Mouse (Mus musculus): ENCODE data around the gene Gm43638. TPM values are rescaled to one million over a fixed set of nuclear protein-coding genes. Genes with fewer than 3 reads are reported as not detected.
"Not testable (repeated sequence)": the region's sequence is repeated elsewhere in the genome, so short reads cannot be mapped to it uniquely, and the experiment has no call there.

Gm43638 gene
- not detected in 2 replicates for polyA plus RNA-seq (2015; fragmentation: Nextera tagmentation; extraction: Ambion mirVana)

DNA sequence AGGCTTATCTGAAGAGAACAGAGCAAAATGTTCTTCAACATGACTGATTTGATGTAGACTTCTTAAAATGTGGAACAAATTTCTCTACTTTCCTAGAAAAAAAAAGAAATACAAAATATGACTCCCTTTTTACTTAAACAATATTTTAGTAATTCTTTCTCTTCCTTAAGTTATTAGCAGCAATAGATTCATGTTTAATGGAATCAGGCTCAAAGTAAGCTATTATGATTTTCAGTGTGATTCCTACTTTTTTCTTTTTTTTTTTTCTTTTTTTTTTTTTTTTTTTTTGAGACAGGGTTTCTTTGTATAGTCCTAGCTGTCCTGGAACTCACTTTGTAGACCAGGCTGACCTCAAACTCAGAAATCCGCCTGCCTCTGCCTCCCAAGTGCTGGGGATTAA is at the start of gene Gm43638:
Gene Gm43638, minus strand, starts transcription at position 101 of the 400 bp plus-strand sequence.
- not testable (repeated sequence) for H3K4me1 ChIP-seq (ENCODE audit: control insufficient read depth, insufficient read depth, low read length); H3K4me3 ChIP-seq (ENCODE audit: low read depth, low read length); H3K27ac ChIP-seq (ENCODE audit: low read length); H3K9ac ChIP-seq (ENCODE audit: low read depth, low read length); H3K9me3 ChIP-seq (replicated peaks; ENCODE audit: control insufficient read depth, low read length, poor library complexity, severe bottlenecking); H3K27me3 ChIP-seq (ENCODE audit: control insufficient read depth, insufficient read depth, low read depth, low read length); ATAC-seq; H3K4me2 ChIP-seq (ENCODE audit: low read length); H3K36me3 ChIP-seq (ENCODE audit: control insufficient read depth, insufficient read depth, low read length)
- 92% methylated on average over 1 of the region's 1 CpGs for WGBS

DNA sequence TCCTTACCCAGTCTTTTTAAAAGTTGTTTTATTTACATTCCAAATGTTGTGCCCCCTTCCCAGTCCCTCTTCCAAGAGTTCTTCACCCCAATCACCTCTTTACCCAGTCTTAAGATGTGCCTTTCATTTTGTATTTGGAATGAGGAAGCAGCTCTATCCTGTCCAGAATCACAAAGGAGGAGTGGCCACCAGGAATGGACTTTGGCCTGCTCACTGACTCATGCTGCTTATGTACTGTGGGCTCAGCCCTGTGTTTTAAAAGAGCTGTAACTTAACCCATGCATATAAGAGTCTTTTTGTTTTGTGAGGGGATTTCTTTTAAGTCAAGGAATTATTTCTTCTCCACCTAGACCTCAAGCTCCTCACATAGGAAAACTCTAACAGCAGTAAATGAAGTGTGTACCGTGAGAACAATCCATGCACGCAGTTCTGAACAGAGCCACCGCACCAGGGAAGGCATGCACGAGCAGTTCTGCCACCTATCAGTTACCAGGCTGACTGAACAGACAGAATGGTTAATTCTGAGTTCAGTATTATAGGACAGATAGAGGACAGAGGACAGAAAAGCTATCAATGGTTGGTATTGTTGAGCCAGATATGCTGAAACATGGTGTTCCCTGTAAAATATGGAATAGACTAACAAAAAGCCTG is 49.5 kb upstream of the Gm43638 start:
- Histone ChIP-seq H3K4me2 (ENCODE audit: low read length) (no peak overlapping the region), H3K27me3 (ENCODE audit: control insufficient read depth, insufficient read depth, low read depth, low read length) (no peaks in the 10 kb centered on the region), H3K4me1 (ENCODE audit: control insufficient read depth, insufficient read depth, low read length) (no peaks in the 10 kb centered on the region), H3K9me3 (replicated peaks; ENCODE audit: control insufficient read depth, low read length, poor library complexity, severe bottlenecking) (no peaks in the 10 kb centered on the region), H3K4me3 (ENCODE audit: low read depth, low read length) (no peak overlapping the region), H3K27ac (ENCODE audit: low read length) (no peak overlapping the region), H3K36me3 (ENCODE audit: control insufficient read depth, insufficient read depth, low read length) (no peaks in the 10 kb centered on the region), H3K9ac (ENCODE audit: low read depth, low read length) (no peak overlapping the region)
- no peak for ATAC-seq
- WGBS = 37% methylated on average over 4 of the region's 4 CpGs

DNA sequence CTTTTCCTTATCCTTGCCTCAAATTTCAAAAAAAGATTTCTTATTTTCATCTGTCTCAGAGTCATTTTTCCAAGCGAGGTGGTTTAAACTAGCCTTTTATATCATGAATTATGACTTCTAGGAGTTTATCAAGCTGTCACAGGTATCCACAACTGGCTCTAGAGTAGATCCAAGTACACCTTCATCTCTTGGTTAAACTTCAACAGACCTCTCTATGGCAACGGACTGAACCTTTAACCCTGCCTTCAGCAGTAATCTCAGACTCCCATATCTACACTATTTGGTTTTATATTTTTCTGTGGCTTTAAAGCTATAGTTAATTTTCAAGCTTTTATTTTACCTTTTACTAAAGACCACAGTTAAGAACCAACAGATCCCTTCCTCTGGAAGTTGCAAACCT is 45.7 kb upstream of the Gm43638 start:
- no peak overlapping the region for H3K4me3 ChIP-seq (ENCODE audit: low read depth, low read length)
- no peaks in the 10 kb centered on the region for H3K9me3 ChIP-seq (replicated peaks; ENCODE audit: control insufficient read depth, low read length, poor library complexity, severe bottlenecking)
- H3K4me1 ChIP-seq (ENCODE audit: control insufficient read depth, insufficient read depth, low read length) = no peaks in the 10 kb centered on the region
- H3K9ac ChIP-seq (ENCODE audit: low read depth, low read length) = no peak overlapping the region
- H3K27ac ChIP-seq (ENCODE audit: low read length) = no peak overlapping the region
- no peaks in the 10 kb centered on the region for H3K36me3 ChIP-seq (ENCODE audit: control insufficient read depth, insufficient read depth, low read length)
- H3K4me2 ChIP-seq (ENCODE audit: low read length) = no peak overlapping the region
- H3K27me3 ChIP-seq (ENCODE audit: control insufficient read depth, insufficient read depth, low read depth, low read length) = no peaks in the 10 kb centered on the region
- 75% methylated on average over 2 of the region's 2 CpGs for WGBS
- ATAC-seq = no peak

DNA sequence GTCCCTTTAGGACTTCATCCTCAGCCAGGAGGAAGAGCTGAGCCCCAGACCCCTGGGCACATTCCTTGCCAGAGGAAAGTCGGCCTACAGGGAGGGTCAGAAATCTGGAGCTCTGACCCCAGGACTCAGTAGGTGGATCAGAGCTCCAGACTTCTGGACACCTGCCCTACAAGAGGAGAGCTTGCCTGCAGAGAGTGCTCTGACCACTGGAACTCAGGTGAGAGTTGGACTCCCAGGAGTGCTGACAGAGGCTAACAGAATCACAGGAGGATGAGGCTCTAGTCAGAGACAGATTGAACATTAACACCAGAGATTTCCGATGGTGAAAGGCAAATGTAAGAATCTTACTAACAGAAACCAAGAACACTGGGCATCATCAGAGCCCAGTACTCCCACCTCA is 37.0 kb upstream of the Gm43638 start:
- H3K27ac ChIP-seq (ENCODE audit: low read length); ATAC-seq; H3K4me3 ChIP-seq (ENCODE audit: low read depth, low read length); H3K36me3 ChIP-seq (ENCODE audit: control insufficient read depth, insufficient read depth, low read length); H3K4me2 ChIP-seq (ENCODE audit: low read length); H3K4me1 ChIP-seq (ENCODE audit: control insufficient read depth, insufficient read depth, low read length); H3K9ac ChIP-seq (ENCODE audit: low read depth, low read length); H3K9me3 ChIP-seq (replicated peaks; ENCODE audit: control insufficient read depth, low read length, poor library complexity, severe bottlenecking); H3K27me3 ChIP-seq (ENCODE audit: control insufficient read depth, insufficient read depth, low read depth, low read length): not testable (repeated sequence)
- WGBS = 97% methylated on average over 2 of the region's 2 CpGs

DNA sequence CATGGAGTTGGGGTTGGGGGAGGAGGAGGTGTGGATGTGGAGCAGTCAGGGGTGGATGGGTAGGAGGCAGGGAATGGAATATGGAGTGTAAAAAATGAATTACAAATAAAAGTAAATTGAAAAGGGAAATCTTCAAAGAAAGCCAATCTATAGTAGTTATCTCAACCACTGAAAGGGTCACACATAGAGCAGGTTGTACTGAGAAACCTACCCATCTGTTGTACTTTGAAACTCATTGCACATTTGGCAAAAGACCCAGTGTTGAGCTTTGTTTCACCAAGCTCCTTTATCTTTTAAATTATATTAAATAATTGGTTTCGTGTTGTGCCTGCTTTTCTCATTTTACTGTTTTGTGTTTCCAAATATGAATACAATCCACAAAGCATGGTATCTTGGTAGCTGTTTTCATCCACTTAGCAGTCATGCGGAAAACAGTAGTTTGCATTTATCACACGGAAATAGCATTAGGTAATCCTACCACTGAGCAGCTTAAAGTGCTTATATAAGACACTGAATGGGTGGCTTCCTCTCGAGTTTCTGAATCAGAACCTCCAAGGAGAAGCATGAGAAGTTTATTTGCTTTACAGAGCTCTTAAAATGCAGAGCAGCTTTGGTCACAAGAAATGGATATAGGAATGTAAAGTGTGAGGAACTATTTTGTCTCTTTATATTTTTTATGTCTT is 19.3 kb upstream of the Gm43638 start:
- Histone ChIP-seq H3K4me1 (ENCODE audit: control insufficient read depth, insufficient read depth, low read length) (no peaks in the 10 kb centered on the region), H3K4me3 (ENCODE audit: low read depth, low read length) (no peak overlapping the region), H3K9me3 (replicated peaks; ENCODE audit: control insufficient read depth, low read length, poor library complexity, severe bottlenecking) (no peaks in the 10 kb centered on the region), H3K27ac (ENCODE audit: low read length) (no peak overlapping the region), H3K27me3 (ENCODE audit: control insufficient read depth, insufficient read depth, low read depth, low read length) (no peaks in the 10 kb centered on the region), H3K9ac (ENCODE audit: low read depth, low read length) (no peak overlapping the region), H3K36me3 (ENCODE audit: control insufficient read depth, insufficient read depth, low read length) (no peaks in the 10 kb centered on the region), H3K4me2 (ENCODE audit: low read length) (no peak overlapping the region)
- ATAC-seq = no peak
- WGBS = 47% methylated on average over 4 of the region's 4 CpGs

DNA sequence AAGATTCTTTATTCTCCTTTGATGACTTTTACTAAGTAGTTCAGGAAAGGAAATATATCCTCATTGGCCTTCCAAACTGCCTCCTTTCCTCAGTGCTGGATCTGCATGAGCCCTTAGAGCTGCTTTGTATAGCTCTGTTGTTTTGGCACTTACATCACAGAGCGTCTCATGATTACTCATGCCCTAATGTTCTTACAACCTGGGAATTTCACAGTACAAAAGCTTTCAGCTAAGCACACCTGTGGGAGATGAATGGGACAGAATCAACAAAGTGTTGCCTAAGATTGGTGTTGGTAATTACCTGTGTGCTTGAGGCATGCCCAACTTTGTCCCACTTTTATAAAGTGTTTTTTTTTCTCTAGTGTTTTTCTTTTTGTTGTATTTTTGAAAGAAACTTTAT is 16.1 kb upstream of the Gm43638 start:
- no peaks in the 10 kb centered on the region for H3K4me1 ChIP-seq (ENCODE audit: control insufficient read depth, insufficient read depth, low read length)
- no peak overlapping the region for H3K9ac ChIP-seq (ENCODE audit: low read depth, low read length)
- H3K27ac ChIP-seq (ENCODE audit: low read length) = no peak overlapping the region
- 56% methylated on average over 1 of the region's 1 CpGs for WGBS
- no peak for ATAC-seq
- no peak overlapping the region for H3K4me2 ChIP-seq (ENCODE audit: low read length)
- H3K4me3 ChIP-seq (ENCODE audit: low read depth, low read length) = no peak overlapping the region
- H3K36me3 ChIP-seq (ENCODE audit: control insufficient read depth, insufficient read depth, low read length) = no peaks in the 10 kb centered on the region
- H3K9me3 ChIP-seq (replicated peaks; ENCODE audit: control insufficient read depth, low read length, poor library complexity, severe bottlenecking) = no peaks in the 10 kb centered on the region
- H3K27me3 ChIP-seq (ENCODE audit: control insufficient read depth, insufficient read depth, low read depth, low read length) = no peaks in the 10 kb centered on the region

DNA sequence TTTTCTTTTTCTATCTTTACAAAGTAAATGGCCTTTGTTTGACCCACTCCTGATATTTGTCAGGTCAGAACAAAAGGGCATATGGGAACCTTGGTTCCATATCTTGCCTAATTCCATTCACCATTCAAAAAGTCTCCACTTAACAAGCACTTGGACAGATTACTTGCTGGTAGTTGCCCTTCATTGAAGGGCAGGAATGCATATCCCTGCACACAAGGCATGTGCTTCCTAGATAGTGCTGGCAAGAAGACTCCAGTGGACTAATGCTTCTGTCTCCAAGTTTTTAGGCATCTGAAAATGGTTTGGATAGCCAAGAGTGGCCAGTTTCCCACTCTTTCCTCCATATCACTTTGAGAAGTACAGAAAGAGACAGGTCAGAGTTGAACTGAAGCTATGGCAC is 12.7 kb upstream of the Gm43638 start:
- Histone ChIP-seq H3K4me1 (ENCODE audit: control insufficient read depth, insufficient read depth, low read length) (no peaks in the 10 kb centered on the region), H3K9ac (ENCODE audit: low read depth, low read length) (no peak overlapping the region), H3K36me3 (ENCODE audit: control insufficient read depth, insufficient read depth, low read length) (no peaks in the 10 kb centered on the region), H3K27ac (ENCODE audit: low read length) (no peak overlapping the region), H3K4me3 (ENCODE audit: low read depth, low read length) (no peak overlapping the region), H3K4me2 (ENCODE audit: low read length) (no peak overlapping the region), H3K27me3 (ENCODE audit: control insufficient read depth, insufficient read depth, low read depth, low read length) (no peaks in the 10 kb centered on the region), H3K9me3 (replicated peaks; ENCODE audit: control insufficient read depth, low read length, poor library complexity, severe bottlenecking) (no peaks in the 10 kb centered on the region)
- ATAC-seq = no peak

DNA sequence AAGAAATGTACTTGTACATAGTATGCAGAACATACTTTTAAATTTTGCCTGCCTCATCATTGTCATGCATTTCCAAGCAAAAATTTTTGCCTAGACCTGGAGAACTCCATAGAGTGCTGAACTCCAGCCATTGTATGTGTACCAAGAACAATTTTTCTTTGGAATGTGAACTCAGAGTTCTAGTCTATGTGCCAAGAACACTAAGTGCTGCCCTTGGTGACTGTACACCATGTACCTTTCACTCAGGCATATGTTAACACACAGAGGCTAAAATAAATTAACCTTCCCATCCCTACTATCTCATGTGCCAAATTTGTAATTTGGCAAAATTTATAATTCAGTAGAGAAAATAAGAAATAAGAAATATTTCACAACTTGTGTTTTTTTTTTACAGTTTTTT is 12.3 kb upstream of the Gm43638 start:
- Histone ChIP-seq H3K4me3 (ENCODE audit: low read depth, low read length) (no peak overlapping the region), H3K9ac (ENCODE audit: low read depth, low read length) (no peak overlapping the region), H3K27me3 (ENCODE audit: control insufficient read depth, insufficient read depth, low read depth, low read length) (no peaks in the 10 kb centered on the region), H3K27ac (ENCODE audit: low read length) (no peak overlapping the region), H3K4me2 (ENCODE audit: low read length) (no peak overlapping the region), H3K4me1 (ENCODE audit: control insufficient read depth, insufficient read depth, low read length) (no peaks in the 10 kb centered on the region), H3K36me3 (ENCODE audit: control insufficient read depth, insufficient read depth, low read length) (no peaks in the 10 kb centered on the region), H3K9me3 (replicated peaks; ENCODE audit: control insufficient read depth, low read length, poor library complexity, severe bottlenecking) (no peaks in the 10 kb centered on the region)
- ATAC-seq = no peak

DNA sequence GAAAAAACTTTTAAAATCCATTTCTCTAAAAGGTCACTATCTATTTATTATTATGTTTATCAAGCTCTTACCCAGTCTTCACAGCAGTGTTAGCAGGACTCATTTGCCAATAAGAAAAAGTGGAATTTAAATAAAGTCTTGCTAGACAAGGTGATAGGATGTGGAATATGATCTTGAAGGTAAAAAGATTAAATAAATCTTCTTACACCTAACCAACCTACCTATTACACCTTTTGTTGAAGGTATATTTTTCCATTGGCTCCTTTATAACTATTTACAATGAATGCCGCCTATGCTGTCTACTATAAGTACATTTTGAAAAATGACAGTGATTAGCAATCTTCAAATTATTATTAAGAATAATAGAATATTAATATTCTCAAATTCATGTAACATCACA is 4.2 kb upstream of the Gm43638 start, which contains the start of gene Ugt2a1:
Gene Ugt2a1, minus strand, starts transcription at position 101 of the 400 bp plus-strand sequence.
- Histone ChIP-seq H3K27me3 (ENCODE audit: control insufficient read depth, insufficient read depth, low read depth, low read length) (no peaks in the 10 kb centered on the region), H3K9ac (ENCODE audit: low read depth, low read length) (no peak within 1 kb of the TSS), H3K9me3 (replicated peaks; ENCODE audit: control insufficient read depth, low read length, poor library complexity, severe bottlenecking) (no peaks in the 10 kb centered on the region), H3K4me1 (ENCODE audit: control insufficient read depth, insufficient read depth, low read length) (no peaks in the 10 kb centered on the region), H3K4me2 (ENCODE audit: low read length) (no peak within 1 kb of the TSS), H3K36me3 (ENCODE audit: control insufficient read depth, insufficient read depth, low read length) (no peaks in the 10 kb centered on the region), H3K4me3 (ENCODE audit: low read depth, low read length) (no peak within 1 kb of the TSS), H3K27ac (ENCODE audit: low read length) (no peak within 1 kb of the TSS)
- WGBS = 87% methylated on average over 1 of the region's 1 CpGs
- ATAC-seq = no peak

All from midbrain, embryonic 16.5 days (tissue).